Mouse (Mus musculus) bone marrow macrophage, adult 2 months (primary cell): Measurements from ENCODE around the gene Slc35a1. TPM values are rescaled to one million over a fixed set of nuclear protein-coding genes. Genes with fewer than 3 reads are reported as not detected.

Experiments used
- H3K27ac ChIP-seq: 2 replicates; pipeline ENCODE4 v1.5.1; 2012; ENCODE audit warnings: low read depth, low read length; ENCODE audit not compliant: insufficient read depth
- H3K4me1 ChIP-seq: 2 replicates; pipeline ENCODE4 v1.6.1; 2012; ENCODE audit warnings: low read length; ENCODE audit not compliant: control insufficient read depth, insufficient read depth
- H3K4me3 ChIP-seq: 2 replicates; pipeline ENCODE4 v1.5.1; 2012; ENCODE audit warnings: mild to moderate bottlenecking, low read length, moderate library complexity; ENCODE audit not compliant: insufficient read depth
- CTCF ChIP-seq: IDR thresholded peaks from 2 replicates; pipeline ENCODE4 v1.5.1; 2012; ENCODE audit warnings: low read depth, mild to moderate bottlenecking, low read length, moderate library complexity
- POLR2A ChIP-seq: IDR thresholded peaks from 2 replicates; pipeline ENCODE4 v1.6.1; 2012; ENCODE audit warnings: mild to moderate bottlenecking, low read depth, low read length, borderline replicate concordance
- polyA plus RNA-seq: library from polyadenylated mRNA; stranded (reverse); fragments of >200 nt; gene quantifications from 2 replicates; pipeline ENCODE4 v1.2.4, GENCODE M21; 2012; ENCODE audit not compliant: missing spikeins, insufficient read depth, insufficient read length

Slc35a1 gene
- polyA plus RNA-seq, 1 experiment, result 17.6 TPM

DNA sequence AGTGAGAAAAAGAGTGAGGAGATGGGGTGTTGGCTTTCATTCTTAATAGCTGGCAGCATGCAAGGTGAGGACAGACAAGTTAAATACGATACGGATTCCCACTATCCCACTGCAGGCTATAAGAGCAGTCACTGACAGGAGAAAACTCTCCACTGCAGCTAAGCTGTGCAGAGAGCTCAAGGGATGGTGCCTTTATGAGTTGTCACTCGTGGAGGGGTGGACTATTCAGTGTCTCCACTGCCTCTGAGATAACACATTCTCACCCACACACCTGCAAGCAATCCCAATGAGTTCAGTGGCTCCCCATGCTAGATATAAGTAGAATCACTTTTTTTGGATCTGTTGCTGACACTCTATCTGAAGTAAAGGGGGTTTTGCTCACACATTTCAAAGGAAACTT lies 20.9 kb upstream of the Slc35a1 start:
- Histone ChIP-seq H3K27ac (no peak overlapping the region), H3K4me1 (no peaks in the 10 kb centered on the region), H3K4me3 (no peak overlapping the region)
- no peak for TF ChIP-seq POLR2A
- no peak for TF ChIP-seq CTCF

DNA sequence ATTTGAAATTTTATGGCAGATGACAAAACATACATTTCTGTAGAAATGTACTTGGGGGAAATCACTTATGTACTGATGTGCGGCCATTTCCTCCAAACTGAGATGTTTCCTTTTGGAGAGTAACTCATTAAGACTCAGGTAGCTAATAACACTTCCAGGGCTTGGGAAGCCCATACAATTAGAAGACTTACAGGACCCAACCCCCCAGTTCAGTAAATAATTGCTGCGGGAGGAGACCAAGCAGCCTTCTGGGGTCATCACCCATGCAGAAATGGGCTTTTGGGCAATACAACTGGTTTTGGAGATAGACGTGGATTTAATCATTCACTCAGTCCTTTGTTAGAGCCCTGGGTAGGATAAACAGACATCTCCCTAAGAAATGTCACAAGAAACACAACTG lies 20.0 kb upstream of the Slc35a1 start:
- Histone ChIP-seq H3K4me3 (no peak overlapping the region), H3K27ac (no peak overlapping the region), H3K4me1 (no peaks in the 10 kb centered on the region)
- TF ChIP-seq POLR2A (no peak), CTCF (no peak)

DNA sequence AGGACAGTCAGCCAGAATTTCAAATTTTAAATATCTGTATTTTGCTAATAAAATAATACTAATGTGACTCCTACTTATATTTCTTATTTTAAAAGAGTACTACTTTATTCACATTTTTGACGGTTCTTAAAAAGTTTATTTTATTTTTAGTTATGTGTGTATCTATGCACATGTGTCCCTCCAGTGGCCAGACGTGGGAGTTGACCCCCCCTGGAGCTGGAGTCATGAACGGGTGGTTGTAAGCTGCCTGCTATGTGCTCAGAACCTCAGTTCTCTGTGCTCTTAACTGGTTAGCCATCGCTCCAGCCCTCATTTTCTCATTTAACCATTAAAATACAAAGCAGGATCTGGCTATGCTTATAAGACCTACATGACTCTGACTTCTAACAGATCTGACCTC lies 15.8 kb upstream of the Slc35a1 start:
- Histone ChIP-seq H3K4me3 (no peak overlapping the region), H3K27ac (no peak overlapping the region), H3K4me1 (no peaks in the 10 kb centered on the region)
- no peak for TF ChIP-seq CTCF
- TF ChIP-seq POLR2A, result no peak

DNA sequence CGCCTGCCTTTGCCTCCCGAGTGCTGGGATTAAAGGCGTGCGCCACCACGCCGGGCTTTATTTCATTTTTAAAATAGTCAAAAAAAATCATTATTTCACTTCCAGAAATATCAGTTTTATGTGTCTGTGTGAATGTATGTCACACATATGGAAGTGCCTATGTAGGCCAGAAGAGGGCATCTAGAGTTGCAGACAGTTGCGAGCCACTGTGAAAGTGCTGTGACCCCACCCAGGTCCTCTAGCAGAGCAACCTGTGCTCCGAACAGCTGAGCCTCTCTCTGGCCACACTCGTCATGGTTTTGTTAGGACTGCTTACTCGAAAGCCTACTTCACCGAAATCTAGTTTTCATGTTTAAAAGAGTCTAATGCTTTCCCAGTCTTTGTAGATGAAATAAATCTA lies 15.0 kb upstream of the Slc35a1 start:
- Histone ChIP-seq H3K4me3 (no peak overlapping the region), H3K4me1 (no peaks in the 10 kb centered on the region), H3K27ac (no peak overlapping the region)
- TF ChIP-seq POLR2A (no peak), CTCF (no peak)

DNA sequence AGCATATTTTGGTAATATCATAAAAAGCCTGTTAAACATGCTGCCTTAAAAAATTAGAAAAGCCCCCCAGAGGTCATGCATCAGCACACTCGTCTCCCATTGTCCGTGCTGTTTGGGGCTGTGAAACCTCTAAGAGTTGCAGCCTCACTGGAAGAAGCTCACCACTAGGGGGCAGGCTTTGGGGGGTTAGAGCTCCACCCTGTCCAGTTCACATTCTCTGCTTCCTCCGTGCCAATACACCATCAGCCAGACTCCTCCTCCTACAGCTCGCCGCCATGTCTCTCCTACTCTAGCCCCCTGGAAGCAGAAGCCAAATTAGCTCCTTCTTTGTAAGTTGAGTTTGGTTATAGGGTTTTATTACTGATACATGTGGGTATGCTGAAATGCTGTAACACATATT lies 14.3 kb upstream of the Slc35a1 start:
- H3K27ac ChIP-seq, result no peak overlapping the region
- TF ChIP-seq CTCF (peak; percentile 85), POLR2A (no peak)
- H3K4me3 ChIP-seq, result no peak overlapping the region
- H3K4me1 ChIP-seq, result no peaks in the 10 kb centered on the region

DNA sequence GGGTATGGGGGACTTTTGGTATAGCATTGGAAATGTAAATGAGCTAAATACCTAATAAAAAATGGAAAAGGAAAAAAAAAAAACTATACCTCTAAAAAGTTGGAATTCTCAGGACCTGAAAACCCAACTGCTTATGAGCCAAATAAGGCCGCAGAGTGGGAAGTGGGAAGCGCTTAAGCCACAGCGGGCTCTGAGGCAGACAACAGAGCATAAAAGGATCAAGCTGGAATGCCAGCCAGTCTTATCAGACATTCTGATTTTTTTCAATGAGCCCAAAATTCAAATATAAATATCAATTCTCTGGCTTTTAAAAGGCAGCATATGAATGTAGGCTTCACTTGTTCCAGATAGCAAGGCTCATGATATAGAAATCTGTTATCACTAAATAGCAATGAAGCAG lies 783 bp upstream of the Slc35a1 start:
- TF ChIP-seq POLR2A (no peak), CTCF (no peak)
- no peak overlapping the region for H3K27ac ChIP-seq
- H3K4me1 ChIP-seq, result 0 out of 2 replicates have a peak, but pooled peaks cover 3% of the 10 kb centered on the region
- H3K4me3 ChIP-seq, result no peak overlapping the region

DNA sequence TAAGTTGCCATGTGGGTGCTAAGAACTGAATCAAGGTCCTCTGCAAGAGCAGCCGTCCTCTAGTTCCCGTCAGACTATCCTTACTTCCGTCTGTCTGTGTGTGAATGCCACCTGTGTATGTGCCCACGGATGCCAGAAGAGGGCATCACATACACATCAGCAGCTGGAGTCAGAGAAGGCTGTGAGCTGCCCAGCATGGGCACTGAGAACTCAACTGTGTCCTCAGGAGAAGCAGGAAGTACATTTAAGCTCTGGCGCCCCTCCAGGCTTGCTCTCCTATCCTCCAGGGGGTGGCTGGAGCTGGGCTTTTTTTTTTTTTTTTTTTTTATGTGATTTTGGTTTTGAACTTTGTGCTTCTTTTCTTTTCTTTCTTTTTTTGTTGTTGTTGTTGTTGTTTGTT lies 6.7 kb downstream of the Slc35a1 start:
- Histone ChIP-seq H3K27ac (no peak overlapping the region), H3K4me3 (no peak overlapping the region), H3K4me1 (no peaks in the 10 kb centered on the region)
- TF ChIP-seq POLR2A (no peak), CTCF (no peak)

DNA sequence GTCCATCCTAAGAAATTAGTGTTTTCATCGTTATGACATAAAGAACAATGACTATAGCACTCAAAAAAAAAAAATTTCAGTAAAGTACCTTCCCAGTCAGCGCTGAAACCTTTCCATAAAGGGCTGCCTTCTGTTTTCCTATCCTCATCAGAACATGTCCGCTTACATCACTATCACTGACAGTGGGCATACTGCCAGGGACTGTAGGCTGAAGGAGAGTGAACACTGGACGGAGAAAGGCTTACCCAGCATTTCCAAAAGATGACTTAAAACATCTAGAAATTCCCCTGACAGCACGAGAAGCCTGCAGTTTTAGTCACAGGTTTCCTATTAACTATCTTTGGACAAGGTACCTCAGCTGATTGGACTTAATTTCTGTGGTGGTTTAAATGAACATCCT lies 13.5 kb downstream of the Slc35a1 start:
- TF ChIP-seq CTCF (no peak), POLR2A (no peak)
- Histone ChIP-seq H3K27ac (no peak overlapping the region), H3K4me1 (no peaks in the 10 kb centered on the region), H3K4me3 (no peak overlapping the region)

DNA sequence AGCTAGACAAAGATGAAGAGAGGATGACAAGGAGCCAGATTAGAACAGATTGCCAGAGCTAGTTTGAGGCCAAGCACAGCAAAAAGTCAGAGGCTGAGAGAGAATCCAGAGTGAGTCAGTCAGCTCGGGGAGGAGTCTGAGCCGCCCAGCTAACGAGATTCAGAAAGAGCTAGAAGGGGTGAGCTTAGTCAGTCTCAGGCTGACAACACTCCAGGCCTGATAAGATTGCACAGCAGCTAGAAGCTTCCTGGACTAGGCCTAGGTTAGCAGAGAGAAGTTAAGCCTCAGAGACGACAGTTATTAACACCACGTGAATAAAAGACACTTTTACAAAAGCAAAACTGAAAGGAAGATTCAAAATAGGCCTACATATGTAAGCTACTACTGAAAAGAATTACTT lies 19.3 kb downstream of the Slc35a1 start:
- Histone ChIP-seq H3K4me1 (no peaks in the 10 kb centered on the region), H3K4me3 (no peak overlapping the region), H3K27ac (no peak overlapping the region)
- no peak for TF ChIP-seq POLR2A

DNA sequence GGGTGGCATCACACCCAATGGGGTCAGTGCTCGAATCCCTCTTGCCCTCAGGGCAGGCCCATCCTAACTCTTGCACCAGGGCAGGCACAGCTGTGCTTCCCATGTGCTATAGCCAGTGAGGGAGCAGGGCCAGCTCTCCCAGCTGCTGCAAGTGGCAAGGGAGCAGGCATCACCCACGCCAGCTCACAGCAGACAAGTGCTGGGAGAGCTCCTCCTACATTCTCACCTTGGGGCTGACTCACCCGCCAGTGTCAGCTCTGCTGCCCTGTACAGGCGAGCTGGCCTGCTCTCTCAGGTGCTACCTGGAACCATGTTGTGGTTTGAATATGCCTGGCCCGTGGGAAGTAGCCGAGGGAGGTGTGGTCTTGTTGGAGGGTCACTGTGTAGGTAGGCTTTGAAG lies 25.3 kb downstream of the Slc35a1 start:
- Histone ChIP-seq H3K4me1 (no peaks in the 10 kb centered on the region), H3K27ac (no peak overlapping the region), H3K4me3 (no peak overlapping the region)
- no peak for TF ChIP-seq POLR2A
- TF ChIP-seq CTCF, result no peak

DNA sequence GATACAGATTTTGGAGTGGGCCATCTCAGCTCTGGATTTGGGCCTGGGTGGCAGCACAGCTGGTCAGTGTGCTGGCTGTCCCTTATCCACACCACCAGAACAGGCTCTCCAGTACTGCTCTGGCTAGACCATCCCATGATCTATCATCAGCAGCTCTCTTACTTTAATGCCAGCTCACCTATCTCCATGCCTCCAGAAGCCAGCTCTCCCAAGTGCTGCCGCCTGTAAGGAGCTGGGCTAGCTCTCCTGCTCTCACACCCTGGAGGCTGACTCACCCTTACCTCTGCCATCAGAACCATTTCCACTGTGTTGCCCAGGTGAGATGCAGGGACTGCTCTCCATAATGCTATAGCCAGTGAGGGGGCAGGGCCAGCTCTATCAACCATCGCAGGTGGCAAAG lies 25.7 kb downstream of the Slc35a1 start:
- no peak for TF ChIP-seq POLR2A
- TF ChIP-seq CTCF, result no peak
- Histone ChIP-seq H3K4me1 (no peaks in the 10 kb centered on the region), H3K27ac (no peak overlapping the region), H3K4me3 (no peak overlapping the region)
